Mouse (Mus musculus): Measurements from ENCODE around the gene Mbtps1. TPM values are rescaled to one million over a fixed set of nuclear protein-coding genes. Genes with fewer than 3 reads are reported as not detected.

Gene Mbtps1
- total RNA-seq, 2 experiments from 2014 or later: 59.1 to 70.0 TPM

Other genes starting within 250 kb of the Mbtps1 start
- 100 to 1,000 TPM; 676 to 711 TPM for gene Hsbp1, start 214.2 kb downstream of the Mbtps1 start, total RNA-seq (2021)
- 10 to 100 TPM; 23.4 to 24.6 TPM for gene Mlycd, start 163.9 kb downstream of the Mbtps1 start, total RNA-seq (2021)
- 1 to 10 TPM in 1 of 2 experiments, not detected in 1; 1.2 TPM for gene Osgin1, start 124.6 kb downstream of the Mbtps1 start, total RNA-seq (2021)
- 10 to 100 TPM; 51.6 to 63.6 TPM for gene Necab2, start 112.0 kb downstream of the Mbtps1 start, total RNA-seq (2021)
- under 1 TPM in 1 of 2 experiments, not detected in 1; 0.45 TPM for gene Slc38a8, start 57.0 kb downstream of the Mbtps1 start, total RNA-seq (2021)
- 10 to 100 TPM; 48.3 to 56.2 TPM for gene Hsdl1, start 16.4 kb upstream of the Mbtps1 start, total RNA-seq (2021)
- not detected for gene Dnaaf1, start 16.5 kb upstream of the Mbtps1 start, total RNA-seq (2021)
- gene Taf1c, start 46.5 kb upstream of the Mbtps1 start, total RNA-seq (2021): 10 to 100 TPM; 11.2 to 12.5 TPM
- not detected for gene Adad2, start 54.0 kb upstream of the Mbtps1 start, total RNA-seq (2021)
- under 1 TPM; 0.55 to 0.60 TPM for gene Kcng4, start 76.9 kb upstream of the Mbtps1 start, total RNA-seq (2021)
- 1 to 10 TPM; 4.5 to 5.7 TPM for gene Wfdc1, start 107.6 kb upstream of the Mbtps1 start, total RNA-seq (2021)
- under 1 TPM; 0.55 to 0.79 TPM for gene Atp2c2, start 141.3 kb upstream of the Mbtps1 start, total RNA-seq (2021)
- 10 to 100 TPM; 14.2 to 15.9 TPM for gene Tldc1, start 219.7 kb upstream of the Mbtps1 start, total RNA-seq (2021)

All from left cerebral cortex, postnatal 10 days (tissue).